Mouse (Mus musculus) heart, postnatal 0 days (tissue): ENCODE results near the gene Mad1l1. TPM values are rescaled to one million over a fixed set of nuclear protein-coding genes. Genes with fewer than 3 reads are reported as not detected.

Experiments
- ATAC-seq: fragments of 200-750 bp; cut with Nextera tagmentation; 2 replicates; pipeline ENCODE4 v1.8.0; 2017; ENCODE audit warnings: low read depth, moderate number of reproducible peaks, moderate library complexity; ENCODE audit not compliant: insufficient read depth
- DNase-seq: peaks from one replicate; pipeline ENCODE4 v3.0.0-alpha.2; 2016; ENCODE audit warnings: low spot score
- H3K27ac ChIP-seq: fragments of 300-500 bp; sonication (generic); 2 replicates; pipeline ENCODE4 v1.5.1; 2014; ENCODE audit warnings: low read depth, mild to moderate bottlenecking
- H3K27me3 ChIP-seq: fragments of 300-500 bp; sonication (generic); 2 replicates; pipeline ENCODE4 v1.6.1; 2014; ENCODE audit warnings: low read length, mixed read lengths; ENCODE audit not compliant: control insufficient read depth, insufficient read depth
- H3K36me3 ChIP-seq: fragments of 300-500 bp; sonication (generic); replicated peaks from 2 replicates; pipeline ENCODE4 v1.6.1; 2014; ENCODE audit warnings: low read length, mixed read lengths; ENCODE audit not compliant: control insufficient read depth, insufficient read depth
- H3K4me1 ChIP-seq: fragments of 300-500 bp; sonication (generic); 2 replicates; pipeline ENCODE4 v1.6.1; 2014; ENCODE audit warnings: antibody characterized with exemption; ENCODE audit not compliant: control insufficient read depth, insufficient read depth
- H3K4me2 ChIP-seq: fragments of 300-500 bp; sonication (generic); 2 replicates; pipeline ENCODE4 v1.6.1; 2014; ENCODE audit warnings: low read depth, mild to moderate bottlenecking, low read length, moderate library complexity
- H3K4me3 ChIP-seq: fragments of 300-500 bp; sonication (generic); 2 replicates; pipeline ENCODE4 v1.5.1; 2014; ENCODE audit warnings: low read depth, low read length
- H3K9ac ChIP-seq: fragments of 300-500 bp; sonication (generic); replicated peaks from 2 replicates; pipeline ENCODE4 v1.6.1; 2014; ENCODE audit warnings: low read depth, low read length, mixed read lengths
- H3K9me3 ChIP-seq: fragments of 300-500 bp; sonication (generic); replicated peaks from 2 replicates; pipeline ENCODE4 v1.6.1; 2016; ENCODE audit warnings: low read length; ENCODE audit not compliant: control insufficient read depth
- CTCF ChIP-seq: IDR thresholded peaks from 2 replicates; pipeline ENCODE4 v1.5.1; 2016; ENCODE audit warnings: antibody characterized with exemption, control low read depth, low read depth
- EP300 ChIP-seq: IDR thresholded peaks from 2 replicates; pipeline ENCODE4 v1.6.1; 2016; ENCODE audit warnings: antibody characterized with exemption, low read depth
- WGBS: fragments of 180-500 bp; shearing (Covaris S2); extraction: QIAGEN DNeasy Blood & Tissue Kit; methylation state at CpG from one replicate; pipeline ENCODE4 v1.1.7; 2014; 5-methylcytosine and 5-hydroxymethylcytosine counted together
- polyA plus RNA-seq: library from polyadenylated mRNA; unstranded; fragments of >200 nt; fragmentation: Nextera tagmentation; extraction: Ambion mirVana; gene quantifications from 2 replicates; pipeline ENCODE4 v1.2.1, GENCODE M21; 2015
- total RNA-seq: library from RNA; depleted of rRNA; stranded (reverse); fragments of >200 nt; gene quantifications from 2 replicates; pipeline ENCODE4 v1.2.3, GENCODE M21; 2014; ENCODE audit warnings: low replicate concordance

The Mad1l1 gene
- total and polyA plus RNA-seq, 2 experiments from 2014 or later, result 15.1 to 20.6 TPM

DNA sequence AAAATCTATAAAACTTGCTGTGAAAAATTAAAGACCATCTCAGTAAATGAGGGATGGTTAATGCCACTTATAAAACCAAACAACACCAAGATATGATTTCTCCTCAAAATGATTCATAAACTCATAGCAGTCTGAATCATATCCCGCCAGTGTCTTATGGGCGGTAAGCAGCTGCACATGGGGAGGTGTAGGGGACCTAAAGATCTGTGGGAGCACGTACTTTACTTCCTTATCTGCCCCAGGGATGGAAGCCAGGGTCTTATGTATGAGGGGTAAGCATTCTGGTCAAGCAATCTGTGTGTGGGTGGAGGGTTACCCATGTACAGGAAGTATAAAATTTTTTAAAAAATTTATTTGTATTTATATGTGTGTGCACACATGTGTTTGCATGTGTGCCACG lies 135.0 kb downstream of the Mad1l1 start:
- Histone ChIP-seq H3K36me3 (no peaks in the 10 kb centered on the region), H3K9ac (no peak overlapping the region), H3K9me3 (no peaks in the 10 kb centered on the region), H3K4me2 (no peak overlapping the region), H3K4me1 (no peaks in the 10 kb centered on the region), H3K27ac (no peak overlapping the region), H3K27me3 (no peaks in the 10 kb centered on the region), H3K4me3 (no peak overlapping the region)
- ATAC-seq (no peak), DNase-seq (no peak)
- 84% methylated on average over 4 of the region's 4 CpGs for WGBS
- no peak for TF ChIP-seq CTCF
- no peak for TF ChIP-seq EP300

DNA sequence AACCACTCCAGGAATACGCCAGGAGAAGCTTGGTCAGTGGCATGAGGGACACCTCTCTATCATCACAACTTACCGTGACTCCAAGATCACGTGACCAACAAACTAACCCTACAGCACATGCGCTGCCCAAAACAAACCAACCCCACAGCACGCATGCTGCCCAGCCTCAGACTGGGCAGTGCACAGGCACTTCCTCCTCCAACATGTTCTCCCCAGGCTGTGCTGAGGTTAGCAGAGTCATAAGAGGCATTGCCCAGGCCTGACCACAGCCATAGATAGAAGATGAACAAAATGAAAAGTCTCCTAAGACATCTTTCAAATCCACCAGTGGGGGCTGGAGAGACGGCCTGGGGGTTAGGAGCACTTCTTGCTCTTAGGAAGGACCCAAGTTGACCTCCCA lies 135.6 kb downstream of the Mad1l1 start:
- Histone ChIP-seq H3K4me1 (no peaks in the 10 kb centered on the region), H3K9ac (no peak overlapping the region), H3K4me2 (no peak overlapping the region), H3K4me3 (no peak overlapping the region), H3K27ac (no peak overlapping the region), H3K27me3 (no peaks in the 10 kb centered on the region), H3K36me3 (no peaks in the 10 kb centered on the region), H3K9me3 (no peaks in the 10 kb centered on the region)
- no peak for TF ChIP-seq EP300
- no peak for TF ChIP-seq CTCF
- ATAC-seq, result no peak
- 85% methylated on average over 6 of the region's 6 CpGs for WGBS
- DNase-seq, result no peak

DNA sequence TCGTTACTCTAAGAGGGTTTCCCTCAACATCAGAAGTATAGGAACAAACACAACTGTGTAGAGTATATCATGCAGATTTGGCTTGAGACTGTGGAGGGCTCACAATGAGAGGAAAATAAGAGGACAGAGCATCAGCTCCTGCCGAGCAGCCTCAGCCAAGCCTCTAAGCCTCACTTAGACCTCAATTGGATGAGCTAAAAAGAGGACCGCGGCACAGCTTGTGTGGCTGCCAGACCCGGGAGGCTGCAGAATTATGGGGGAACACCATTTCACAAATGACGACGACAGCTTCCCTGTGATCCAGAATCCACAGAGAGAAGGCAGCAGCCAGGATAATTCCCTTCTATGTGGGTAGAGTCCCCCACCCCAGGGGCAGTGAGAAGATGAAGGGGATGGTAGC lies 138.0 kb downstream of the Mad1l1 start:
- no peak overlapping the region for H3K4me2 ChIP-seq
- no peaks in the 10 kb centered on the region for H3K9me3 ChIP-seq
- DNase-seq (no peak), ATAC-seq (no peak)
- H3K27ac ChIP-seq, result no peak overlapping the region
- no peaks in the 10 kb centered on the region for H3K27me3 ChIP-seq
- H3K36me3 ChIP-seq, result no peaks in the 10 kb centered on the region
- H3K4me1 ChIP-seq, result peaks cover 6% of the 10 kb centered on the region
- 74% methylated on average over 7 of the region's 7 CpGs for WGBS
- TF ChIP-seq EP300, result no peak
- no peak for TF ChIP-seq CTCF
- no peak overlapping the region for H3K4me3 ChIP-seq
- no peak overlapping the region for H3K9ac ChIP-seq

DNA sequence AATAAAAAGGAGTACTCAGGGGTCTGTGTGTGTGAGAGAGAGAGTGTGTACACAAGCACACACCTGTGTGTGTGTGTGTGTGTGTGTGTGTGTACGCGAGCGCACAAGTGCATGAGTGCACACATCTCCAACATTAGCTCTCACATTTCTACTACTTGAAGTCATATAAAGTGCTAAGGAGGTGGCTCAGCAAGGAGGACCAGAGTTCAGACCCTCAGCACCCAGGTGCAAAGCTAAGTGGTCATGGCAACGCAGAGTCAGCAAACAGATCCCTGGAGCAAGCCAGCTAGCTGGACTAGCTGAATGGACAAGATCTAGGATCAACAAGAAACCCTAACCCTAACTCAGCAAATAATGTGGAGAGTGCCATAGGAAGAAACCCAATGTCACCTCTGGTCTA lies 139.0 kb downstream of the Mad1l1 start:
- ATAC-seq (no peak), DNase-seq (no peak)
- TF ChIP-seq CTCF, result no peak
- no peak for TF ChIP-seq EP300
- H3K4me2 ChIP-seq, result no peak overlapping the region
- 93% methylated on average over 4 of the region's 4 CpGs for WGBS
- H3K36me3 ChIP-seq, result no peaks in the 10 kb centered on the region
- H3K27ac ChIP-seq, result no peak overlapping the region
- H3K9me3 ChIP-seq, result no peaks in the 10 kb centered on the region
- no peak overlapping the region for H3K4me3 ChIP-seq
- no peaks in the 10 kb centered on the region for H3K27me3 ChIP-seq
- H3K4me1 ChIP-seq, result peaks cover 11% of the 10 kb centered on the region
- no peak overlapping the region for H3K9ac ChIP-seq

DNA sequence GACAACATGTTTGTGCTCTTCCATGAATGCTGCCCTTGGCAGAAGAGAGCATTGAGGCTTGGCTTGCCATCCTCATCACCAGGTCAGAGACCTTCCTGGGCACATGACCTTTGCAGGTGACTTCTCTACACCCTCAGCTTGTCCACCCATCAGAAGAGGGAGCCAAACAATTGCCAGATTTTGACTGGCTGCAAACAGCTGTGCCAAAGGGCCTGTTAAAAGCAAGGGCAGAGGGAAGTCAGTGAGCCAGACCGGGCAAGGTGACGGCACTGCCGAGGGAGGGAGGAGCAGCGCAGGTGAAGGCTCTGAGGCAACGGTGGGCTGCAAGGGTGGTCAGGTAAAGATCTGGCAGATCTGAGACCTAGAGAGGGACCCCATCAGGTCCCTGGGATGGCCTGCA lies 141.3 kb downstream of the Mad1l1 start:
- WGBS, result 95% methylated on average over 5 of the region's 5 CpGs
- Histone ChIP-seq H3K36me3 (no peaks in the 10 kb centered on the region), H3K27me3 (no peaks in the 10 kb centered on the region), H3K9me3 (no peaks in the 10 kb centered on the region), H3K4me1 (peaks cover 11% of the 10 kb centered on the region), H3K4me3 (no peak overlapping the region), H3K4me2 (no peak overlapping the region), H3K9ac (no peak overlapping the region), H3K27ac (no peak overlapping the region)
- ATAC-seq (no peak), DNase-seq (no peak)
- TF ChIP-seq CTCF (no peak), EP300 (no peak)

DNA sequence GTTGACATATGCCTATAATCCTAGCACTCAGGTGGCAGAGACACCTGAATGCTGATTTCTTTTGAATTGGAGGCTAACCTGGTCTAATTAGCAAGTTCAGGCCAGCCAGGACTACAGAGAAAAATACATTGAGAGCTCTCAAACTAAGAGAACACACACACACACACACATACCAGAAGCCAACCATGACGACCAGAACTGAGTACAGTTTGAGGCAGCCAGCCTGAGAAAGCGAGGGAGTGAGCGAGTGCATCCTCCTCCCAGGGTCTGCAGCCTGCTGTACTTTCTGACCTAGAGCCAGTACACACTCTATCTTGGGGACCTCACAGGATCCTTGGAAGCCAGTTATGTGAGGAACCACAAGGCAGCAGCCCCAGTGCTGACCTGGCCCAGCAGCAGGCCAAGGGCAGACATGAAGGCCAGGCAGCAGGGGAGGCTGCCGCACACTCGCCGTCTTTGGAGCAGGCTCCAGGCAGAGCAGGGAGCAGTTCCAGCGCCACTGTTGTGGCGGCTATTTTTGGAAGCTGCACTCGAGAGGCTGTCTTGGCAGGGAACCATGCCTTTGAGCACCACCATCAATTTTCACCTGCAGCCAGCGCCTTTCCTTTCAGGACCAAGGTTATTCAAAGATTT lies 143.2 kb downstream of the Mad1l1 start:
- Histone ChIP-seq H3K4me1 (peaks cover 11% of the 10 kb centered on the region), H3K27ac (peak overlapping the region; percentile 73), H3K27me3 (no peaks in the 10 kb centered on the region), H3K9ac (no peak overlapping the region), H3K4me2 (no peak overlapping the region), H3K4me3 (no peak overlapping the region), H3K36me3 (no peaks in the 10 kb centered on the region), H3K9me3 (no peaks in the 10 kb centered on the region)
- ATAC-seq (peak; percentile 76), DNase-seq (peak; percentile 56)
- TF ChIP-seq EP300 (no peak), CTCF (peak; percentile 20; the same call in 1 of the 2 replicates)
- WGBS, result 33% methylated on average over 10 of the region's 10 CpGs
